Mouse (Mus musculus) left cerebral cortex, postnatal 10 days (tissue): ENCODE measurements around the gene Copz2. TPM values are rescaled to one million over a fixed set of nuclear protein-coding genes. Genes with fewer than 3 reads are reported as not detected.
"Not testable (repeated sequence)": the region's sequence is repeated elsewhere in the genome, so short reads cannot be mapped to it uniquely, and the experiment has no call there.

Source experiments
- DNase-seq, 2 experiments: peaks; one replicate each; pipeline ENCODE4 v3.0.0; 2021 to 2022; ENCODE audit warnings: low spot score in 2 of 2, mixed read lengths in 1 of 2; ENCODE audit errors: extremely low spot score in 1 of 2
- intact Hi-C: fragments of 180-260 bp; cut with DNase I; formaldehyde crosslinking; loops from one replicate; pipeline ENCODE4 v1.15.1; 2025
- total RNA-seq, 2 experiments: library from RNA; stranded (reverse); gene quantifications; 2 replicates each; pipeline ENCODE4 v1.2.3; 2021

Copz2 gene
- 1 to 10 TPM; 2.5 to 3.1 TPM for total RNA-seq

DNA sequence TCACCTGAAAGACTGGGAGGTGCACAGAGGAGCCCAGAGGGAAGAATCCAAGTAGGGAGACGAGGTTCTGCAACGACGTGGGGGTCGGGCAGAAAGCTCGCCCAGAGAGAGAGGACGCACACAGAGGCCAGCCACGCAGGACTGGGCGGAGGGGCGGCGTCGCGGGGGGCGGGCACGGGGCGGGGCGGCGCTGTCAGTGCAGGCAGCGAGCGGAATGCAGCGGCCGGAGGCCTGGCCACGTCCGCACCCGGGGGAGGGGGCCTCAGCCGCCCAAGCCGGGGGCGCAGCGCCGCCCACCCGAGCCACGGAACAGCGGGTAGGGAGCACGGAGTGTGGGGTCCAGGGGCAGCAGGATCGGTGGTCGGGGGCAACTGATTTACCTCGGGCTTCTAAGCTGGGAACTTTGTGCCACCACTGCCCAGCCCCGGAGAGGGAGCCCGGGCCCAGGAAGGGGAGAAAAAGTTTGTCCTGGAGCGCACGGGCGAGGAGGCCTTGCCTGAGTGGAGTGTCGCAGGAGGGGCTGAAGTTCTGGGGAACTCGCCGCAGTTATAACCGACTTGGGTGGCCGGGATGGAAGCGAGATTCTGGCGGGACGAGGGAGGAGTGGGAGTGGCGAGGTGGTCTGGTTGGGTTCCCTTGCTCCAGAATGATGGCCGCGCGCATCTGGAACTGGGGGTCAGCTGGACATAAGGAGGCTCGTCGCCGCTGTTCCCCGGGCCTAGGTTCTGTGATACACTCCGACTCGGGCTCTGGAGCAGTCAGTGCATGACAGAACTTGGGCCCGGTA lies at the start of gene Copz2:
Gene Copz2 (plus strand): TSS at position 190 of the 787 bp plus-strand sequence.
- intact Hi-C loops, result no loop called here
- peak in 1 of 2 experiments; percentile 56 for DNase-seq

GRCm38 (mm10) chr11:96805606-96806005 lies 44.1 kb upstream of the Copz2 start:
- intact Hi-C loops, result no loop called here
- DNase-seq, result no peak

- no peak for DNase-seq
- intact Hi-C loops, result no loop called here
Observed at GRCm38 (mm10) chr11:96808066-96808465, 41.6 kb upstream of the Copz2 start.

DNA sequence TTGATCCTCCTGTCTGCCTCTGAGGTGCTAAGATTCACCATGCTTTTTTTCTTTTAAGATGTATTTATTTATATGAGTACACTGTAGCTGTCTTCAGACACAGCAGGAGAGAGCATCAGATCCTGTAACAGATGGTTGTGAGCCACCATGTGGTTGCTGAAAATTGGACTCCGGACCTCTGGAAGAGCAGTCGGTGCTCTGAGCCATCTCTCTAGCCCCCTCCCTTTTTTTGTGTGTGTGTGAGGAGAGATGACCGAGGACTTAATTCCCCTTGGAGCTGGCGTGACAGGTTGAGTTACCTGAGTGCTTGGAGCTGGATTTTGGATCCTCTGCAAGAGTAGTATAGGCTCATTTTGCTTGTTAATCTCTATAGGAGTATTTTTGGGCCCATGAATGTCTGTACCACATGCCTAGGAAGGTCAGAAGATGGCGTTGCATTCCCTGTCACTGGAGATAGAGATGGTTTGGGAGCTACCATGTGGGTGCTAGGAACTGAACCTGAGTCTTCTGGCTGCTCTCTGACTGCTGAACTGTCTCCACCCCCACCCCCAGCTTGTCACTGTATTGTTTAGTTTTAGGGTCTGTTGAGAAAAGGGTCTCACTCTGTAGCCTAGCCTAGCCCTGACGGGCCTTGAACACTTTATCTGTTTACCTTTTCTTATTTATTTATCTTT lies 40.0 kb upstream of the Copz2 start:
- no peak for DNase-seq
- intact Hi-C loops, result no loop called here

DNA sequence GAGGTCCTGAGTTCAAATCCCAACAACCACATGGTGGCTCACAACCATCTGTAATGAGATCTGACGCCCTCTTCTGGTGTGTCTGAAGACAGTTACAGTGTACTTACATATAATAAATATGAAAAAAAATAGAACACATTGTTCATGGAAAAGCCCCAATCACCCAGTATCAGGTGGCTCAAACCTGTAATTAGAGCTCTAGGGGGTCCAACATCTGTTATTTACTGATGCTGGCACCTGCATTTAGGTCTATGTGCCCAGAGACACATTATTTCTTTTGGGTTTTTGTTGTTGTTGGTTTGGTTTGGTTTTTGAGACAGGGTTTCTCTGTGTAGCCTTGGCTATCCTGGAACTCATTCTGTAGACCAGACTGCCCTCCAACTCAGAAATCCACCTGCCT lies 38.5 kb upstream of the Copz2 start:
- intact Hi-C loops, DNase-seq: not testable (repeated sequence)

- intact Hi-C loops, result no loop called here
Observed at GRCm38 (mm10) chr11:96813455-96813854, 36.2 kb upstream of the Copz2 start.

GRCm38 (mm10) chr11:96813920-96814319 lies 35.8 kb upstream of the Copz2 start:
- intact Hi-C loops, result no loop called here
- DNase-seq, result no peak

More at GRCm38 (mm10) chr11:96813455-96813854, 36.2 kb upstream of the Copz2 start:
- no peak for DNase-seq

- no peak for DNase-seq
- intact Hi-C loops, result no loop called here
Observed at GRCm38 (mm10) chr11:96814443-96814842, 35.2 kb upstream of the Copz2 start.

DNA sequence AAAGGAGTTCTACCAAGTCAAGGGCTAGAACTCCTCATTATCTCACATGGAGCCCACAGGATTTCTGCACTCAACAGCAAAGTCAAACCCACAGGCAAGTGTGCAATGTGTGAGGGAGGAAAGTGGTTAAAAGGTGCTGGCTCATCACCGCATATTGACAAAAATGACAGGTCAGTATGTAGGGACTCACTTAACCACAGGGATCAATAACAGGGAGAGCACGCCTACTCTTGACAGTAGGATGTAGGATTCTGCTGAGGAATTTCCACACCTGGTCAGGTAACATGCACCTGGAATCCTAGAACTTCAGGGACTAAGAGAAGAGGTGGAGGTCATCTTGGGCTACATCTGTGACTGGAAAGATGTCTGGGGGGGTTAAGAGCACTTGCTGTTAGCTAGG lies 33.8 kb upstream of the Copz2 start:
- intact Hi-C loops, result no loop called here
- no peak for DNase-seq

GRCm38 (mm10) chr11:96816494-96816893 lies 33.2 kb upstream of the Copz2 start:
- intact Hi-C loops, result no loop called here
- no peak for DNase-seq

- DNase-seq, result no peak
- intact Hi-C loops, result no loop called here
Observed at GRCm38 (mm10) chr11:96816979-96817378, 32.7 kb upstream of the Copz2 start.

DNA sequence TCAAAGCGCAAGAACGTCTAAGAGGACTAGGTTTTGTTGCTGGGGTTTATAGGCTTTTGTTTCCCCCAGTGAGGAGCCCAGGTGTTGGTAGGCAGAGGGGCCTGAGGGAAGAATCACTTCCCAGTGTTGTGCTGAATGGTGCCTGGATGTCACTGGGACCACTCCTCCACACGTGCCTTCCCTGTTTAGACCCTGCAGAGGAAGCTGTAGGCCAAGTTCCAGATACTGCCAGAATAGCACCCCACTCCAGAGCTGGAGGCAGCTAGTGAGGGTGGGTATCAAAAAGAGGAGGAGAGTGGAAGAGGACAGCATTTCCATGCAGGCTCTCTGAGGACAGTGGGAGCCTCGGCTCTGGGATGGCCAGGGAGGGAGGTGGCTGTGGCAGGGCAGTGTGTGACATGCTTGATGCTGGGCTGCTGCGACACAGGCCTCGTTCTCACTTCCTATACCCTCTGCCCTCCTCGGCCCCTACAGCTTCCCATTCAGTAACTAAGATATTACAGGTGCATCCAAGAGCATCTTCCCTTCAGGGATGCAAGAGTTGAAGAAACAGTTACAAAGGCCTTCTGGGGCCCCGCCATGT lies 31.5 kb upstream of the Copz2 start:
- intact Hi-C loops, result no loop called here
- DNase-seq, result no peak

- intact Hi-C loops, result no loop called here
Observed at GRCm38 (mm10) chr11:96821956-96822355, 27.7 kb upstream of the Copz2 start.

GRCm38 (mm10) chr11:96822675-96823470 lies 26.8 kb upstream of the Copz2 start:
- DNase-seq, result no peak
- intact Hi-C loops, result no loop called here

More at GRCm38 (mm10) chr11:96821956-96822355, 27.7 kb upstream of the Copz2 start:
- no peak for DNase-seq

- peak in 1 of 2 experiments; percentile 56 for DNase-seq
- intact Hi-C loops, result no loop called here
Observed at GRCm38 (mm10) chr11:96823471-96823837, 26.2 kb upstream of the Copz2 start.

DNA sequence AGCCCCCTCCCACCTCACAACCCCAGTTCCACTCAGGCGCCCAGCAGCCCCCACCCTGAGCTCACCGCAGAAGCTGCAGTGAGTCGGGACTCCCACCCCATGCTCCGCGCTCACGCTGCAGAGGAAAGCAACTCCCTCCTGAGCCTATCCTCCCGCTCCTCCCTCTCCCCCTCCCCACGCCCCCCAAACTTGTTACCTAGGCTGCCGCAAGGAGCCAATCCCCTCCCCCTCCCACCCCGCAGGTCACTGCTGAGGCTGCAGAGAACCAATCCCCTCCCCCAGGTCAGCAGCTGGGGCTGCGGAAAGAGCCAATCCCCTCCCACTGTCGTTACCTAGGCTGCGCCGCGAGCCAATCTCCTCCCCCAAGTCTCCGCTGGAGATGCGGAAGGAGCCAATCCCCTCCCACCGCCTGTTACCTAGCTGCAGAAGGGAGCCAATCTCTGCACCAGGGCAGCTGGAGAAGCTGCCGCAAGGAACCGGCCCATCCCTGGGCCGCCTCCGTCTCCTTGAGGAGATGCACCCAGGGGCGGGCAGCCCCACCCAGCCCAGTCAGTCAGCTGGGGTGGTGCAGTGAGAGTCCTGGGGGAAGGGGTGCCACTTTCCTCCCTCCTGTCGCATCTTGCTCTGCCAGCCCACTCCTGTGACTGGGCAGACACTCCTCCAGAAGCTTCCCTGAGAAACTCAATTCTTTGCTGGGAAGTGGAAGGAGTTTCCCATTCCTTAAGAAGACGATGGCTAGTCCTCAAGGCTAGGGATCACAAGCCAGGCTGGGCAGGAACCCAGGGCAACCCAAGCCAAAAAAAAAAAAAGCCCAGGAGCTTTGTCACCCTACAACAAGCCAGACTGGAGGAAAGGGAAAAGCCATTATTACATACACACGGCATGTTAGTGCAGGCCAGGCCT lies 25.5 kb upstream of the Copz2 start:
- intact Hi-C loops, result no loop called here
- DNase-seq, result peak; percentile 78 to 91

GRCm38 (mm10) chr11:96824783-96825495 lies 24.7 kb upstream of the Copz2 start:
- DNase-seq, result peak in 1 of 2 experiments; percentile 83
- intact Hi-C loops, result no loop called here

GRCm38 (mm10) chr11:96826481-96826880 lies 23.2 kb upstream of the Copz2 start:
- intact Hi-C loops, result no loop called here
- no peak for DNase-seq
